Mouse (Mus musculus) myocyte (in vitro differentiated cells): ENCODE data around the gene Slc26a1. TPM values are rescaled to one million over a fixed set of nuclear protein-coding genes. Genes with fewer than 3 reads are reported as not detected.

Source experiments
- H3K27me3 ChIP-seq: one replicate; pipeline ENCODE4 v1.6.1; 2011; ENCODE audit not compliant: control insufficient read depth, insufficient read depth, insufficient read length
- H3K36me3 ChIP-seq: one replicate; pipeline ENCODE4 v1.6.1; 2011; ENCODE audit not compliant: control insufficient read depth, insufficient read depth
- H3K4me2 ChIP-seq: one replicate; pipeline ENCODE4 v1.6.1; 2011; ENCODE audit warnings: low read depth, control low read depth
- H3K4me3 ChIP-seq: one replicate; pipeline ENCODE4 v1.5.1; 2011; ENCODE audit warnings: mild to moderate bottlenecking, control low read depth, moderate library complexity
- H3K79me2 ChIP-seq: one replicate; pipeline ENCODE4 v1.6.1; 2011; ENCODE audit not compliant: control insufficient read depth, insufficient read depth
- H3ac ChIP-seq: one replicate; pipeline ENCODE4 v1.6.1; 2011; ENCODE audit not compliant: control insufficient read depth, insufficient read length
- CEBPB ChIP-seq: IDR thresholded peaks from 2 replicates; pipeline ENCODE4 v1.6.1; 2011; ENCODE audit warnings: mild to moderate bottlenecking, moderate library complexity; ENCODE audit not compliant: poor library complexity, insufficient read depth, severe bottlenecking
- E2F4 ChIP-seq: IDR thresholded peaks from one replicate; pipeline ENCODE4 v1.6.1; 2011; ENCODE audit warnings: mild to moderate bottlenecking, control low read depth, moderate library complexity; ENCODE audit not compliant: insufficient read depth
- MAX ChIP-seq: IDR thresholded peaks from one replicate; pipeline ENCODE4 v1.6.1; 2011; ENCODE audit warnings: low read depth, mild to moderate bottlenecking, control low read depth
- MYOD1 ChIP-seq, 3 experiments: IDR thresholded peaks; one replicate each; pipeline ENCODE4 v1.6.1; 2011; ENCODE audit warnings: control low read depth in 2 of 3, low read depth in 2 of 3, mild to moderate bottlenecking in 2 of 3, moderate library complexity in 1 of 3; ENCODE audit not compliant: insufficient read length in 2 of 3, control insufficient read depth in 1 of 3
- MYOG ChIP-seq, 3 experiments: IDR thresholded peaks; one replicate each; pipeline ENCODE4 v1.6.1; 2011; ENCODE audit warnings: control low read depth in 2 of 3, low read depth in 2 of 3, mild to moderate bottlenecking in 2 of 3; ENCODE audit not compliant: insufficient read length in 2 of 3, control insufficient read depth in 1 of 3, insufficient read depth in 1 of 3
- POLR2A ChIP-seq: IDR thresholded peaks from one replicate; pipeline ENCODE4 v1.6.1; 2011; ENCODE audit warnings: low read depth, mild to moderate bottlenecking, control low read depth, moderate library complexity; ENCODE audit not compliant: insufficient read length
- POLR2AphosphoS2 ChIP-seq: IDR thresholded peaks from one replicate; pipeline ENCODE4 v1.6.1; 2011; ENCODE audit warnings: low read depth, control low read depth; ENCODE audit not compliant: insufficient read length
- REST ChIP-seq: IDR thresholded peaks from one replicate; pipeline ENCODE4 v1.6.1; 2011; ENCODE audit warnings: mild to moderate bottlenecking, control low read depth, moderate library complexity; ENCODE audit not compliant: insufficient read depth, insufficient read length
- SRF ChIP-seq: IDR thresholded peaks from one replicate; pipeline ENCODE4 v1.6.1; 2011; ENCODE audit warnings: low read depth; ENCODE audit not compliant: control insufficient read depth, insufficient read length
- TCF12 ChIP-seq: IDR thresholded peaks from one replicate; pipeline ENCODE4 v1.6.1; 2011; ENCODE audit warnings: mild to moderate bottlenecking, control low read depth; ENCODE audit not compliant: poor library complexity, insufficient read depth, severe bottlenecking
- TCF3 ChIP-seq: IDR thresholded peaks from one replicate; pipeline ENCODE4 v1.6.1; 2011; ENCODE audit warnings: low read depth, control low read depth; ENCODE audit not compliant: insufficient read length
- USF1 ChIP-seq: IDR thresholded peaks from one replicate; pipeline ENCODE4 v1.6.1; 2011; ENCODE audit warnings: low read depth, mild to moderate bottlenecking, control low read depth, moderate library complexity
- polyA plus RNA-seq: library from polyadenylated mRNA; unstranded; fragments of >200 nt; fragmentation: generic; extraction: Trizol; gene quantifications from one replicate; pipeline ENCODE4 v1.2.1, GENCODE M21; 2012; ENCODE audit warnings: missing spikeins

Gene Slc26a1
- polyA plus RNA-seq, 1 experiment = 0.13 TPM

GRCm38 (mm10) chr5:108647820-108648465, 27.4 kb downstream of the Slc26a1 start:
- Histone ChIP-seq H3ac (no peak overlapping the region), H3K4me3 (no peak overlapping the region), H3K36me3 (peaks cover 3% of the 10 kb centered on the region), H3K4me2 (no peak overlapping the region), H3K27me3 (no peaks in the 10 kb centered on the region), H3K79me2 (no peaks in the 10 kb centered on the region)
- TF ChIP-seq POLR2A (no peak), MAX (no peak), TCF3 (no peak), MYOG (IDR thresholded peaks at IDR 0.05; ENCODE audit: control insufficient read depth in 1 of 3, insufficient read depth in 1 of 3, insufficient read length in 2 of 3, low read depth in 2 of 3) (no peak), POLR2AphosphoS2 (no peak), E2F4 (no peak), CEBPB (no peak), TCF12 (no peak), MYOD1 (IDR thresholded peaks at IDR 0.05; ENCODE audit: control insufficient read depth in 1 of 3, insufficient read length in 2 of 3, low read depth in 2 of 3) (no peak), REST (no peak), SRF (no peak), USF1 (no peak)

GRCm38 (mm10) chr5:108647311-108647710, 28.1 kb downstream of the Slc26a1 start:
- Histone ChIP-seq H3K36me3 (peaks cover 3% of the 10 kb centered on the region), H3ac (no peak overlapping the region), H3K79me2 (no peaks in the 10 kb centered on the region), H3K27me3 (no peaks in the 10 kb centered on the region), H3K4me2 (no peak overlapping the region), H3K4me3 (no peak overlapping the region)
- TF ChIP-seq SRF (no peak), POLR2AphosphoS2 (no peak), CEBPB (no peak), E2F4 (no peak), USF1 (no peak)

DNA sequence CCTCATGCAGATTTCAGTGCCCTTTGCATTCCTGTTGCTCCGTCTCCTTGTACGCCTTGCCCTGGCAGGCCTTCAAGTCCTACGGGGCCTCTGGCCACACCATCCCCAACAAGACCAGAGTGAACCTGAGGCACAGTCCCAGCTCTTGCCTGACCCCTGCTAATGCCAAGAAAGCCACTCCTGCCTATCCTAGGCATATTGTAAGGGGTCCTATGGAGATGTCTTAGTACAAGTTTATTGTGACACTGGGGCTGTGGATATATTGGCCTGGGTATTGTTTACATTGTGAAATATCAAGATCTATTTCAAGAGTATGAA, 29.1 kb downstream of the Slc26a1 start:
- H3K4me2 ChIP-seq = no peak overlapping the region
- H3ac ChIP-seq = no peak overlapping the region
- no peaks in the 10 kb centered on the region for H3K27me3 ChIP-seq
- TF ChIP-seq USF1 (no peak), TCF12 (no peak), TCF3 (no peak), SRF (no peak), E2F4 (no peak), MAX (no peak), POLR2AphosphoS2 (no peak), MYOG (IDR thresholded peaks at IDR 0.05; ENCODE audit: control insufficient read depth in 1 of 3, insufficient read depth in 1 of 3, insufficient read length in 2 of 3, low read depth in 2 of 3) (no peak), POLR2A (no peak), CEBPB (no peak), MYOD1 (IDR thresholded peaks at IDR 0.05; ENCODE audit: control insufficient read depth in 1 of 3, insufficient read length in 2 of 3, low read depth in 2 of 3) (no peak), REST (no peak)
- H3K36me3 ChIP-seq = peaks cover 3% of the 10 kb centered on the region
- H3K4me3 ChIP-seq = no peak overlapping the region
- no peaks in the 10 kb centered on the region for H3K79me2 ChIP-seq

DNA sequence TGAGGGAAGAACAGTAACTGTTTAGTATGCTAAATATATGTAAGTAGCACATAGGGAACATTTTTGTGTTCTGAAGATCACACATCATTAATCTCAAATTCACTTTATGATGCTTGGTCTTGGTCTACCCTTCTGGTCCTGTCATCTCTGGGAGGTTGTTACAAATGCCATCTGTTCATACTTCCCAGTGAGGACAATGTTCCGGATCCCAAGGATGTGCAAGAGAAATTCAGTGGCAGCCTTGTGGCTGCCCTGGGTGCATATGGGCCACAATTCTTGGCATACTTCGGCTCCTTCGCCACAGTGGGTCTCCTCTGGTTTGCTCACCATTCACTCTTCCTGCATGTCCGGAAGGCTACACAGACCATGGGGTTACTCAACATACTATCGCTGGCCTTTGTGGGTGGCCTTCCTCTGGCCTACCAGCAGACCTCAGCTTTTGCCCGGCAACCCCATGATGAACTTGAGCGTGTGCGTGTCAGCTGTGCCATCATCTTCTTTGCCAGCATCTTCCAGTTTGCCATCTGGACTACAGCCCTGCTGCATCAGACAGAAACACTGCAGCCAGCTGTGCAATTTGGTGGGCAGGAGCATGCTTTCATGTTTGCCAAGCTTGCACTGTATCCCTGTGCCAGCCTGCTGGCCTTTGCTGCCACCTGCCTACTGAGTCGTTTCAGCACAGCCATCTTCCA, 29.6 kb downstream of the Slc26a1 start:
- Histone ChIP-seq H3K27me3 (no peaks in the 10 kb centered on the region), H3K36me3 (peaks cover 3% of the 10 kb centered on the region), H3K79me2 (no peaks in the 10 kb centered on the region), H3ac (no peak overlapping the region), H3K4me2 (no peak overlapping the region), H3K4me3 (no peak overlapping the region)
- TF ChIP-seq E2F4 = no peak
- no peak for TF ChIP-seq MAX
- TF ChIP-seq CEBPB = no peak
- TF ChIP-seq MYOG (IDR thresholded peaks at IDR 0.05; ENCODE audit: control insufficient read depth in 1 of 3, insufficient read depth in 1 of 3, insufficient read length in 2 of 3, low read depth in 2 of 3) = no peak
- TF ChIP-seq SRF = no peak
- TF ChIP-seq MYOD1 (IDR thresholded peaks at IDR 0.05; ENCODE audit: control insufficient read depth in 1 of 3, insufficient read length in 2 of 3, low read depth in 2 of 3) = no peak
- no peak for TF ChIP-seq POLR2A
- TF ChIP-seq TCF3 = no peak
- no peak for TF ChIP-seq USF1
- TF ChIP-seq REST = no peak
- TF ChIP-seq POLR2AphosphoS2 = no peak
- no peak for TF ChIP-seq TCF12
